Mouse (Mus musculus) thymus, adult 2 months (tissue): ENCODE measurements around the gene Cop1.

Experiments
- CTCF ChIP-seq: fragments of 200-500 bp; IDR thresholded peaks from 2 replicates; pipeline ENCODE4 v1.5.1; 2012; ENCODE audit warnings: mild to moderate bottlenecking, control low read depth, low read length, moderate library complexity, borderline replicate concordance; ENCODE audit not compliant: control insufficient read depth, poor library complexity, insufficient read depth; ENCODE audit errors: extremely low read depth
- POLR2A ChIP-seq: fragments of 200-500 bp; IDR thresholded peaks from 2 replicates; pipeline ENCODE4 v1.6.1; 2012; ENCODE audit warnings: mild to moderate bottlenecking, low read length, control low read depth, moderate library complexity; ENCODE audit not compliant: control insufficient read depth, poor library complexity, insufficient read depth; ENCODE audit errors: extremely low read depth

DNA sequence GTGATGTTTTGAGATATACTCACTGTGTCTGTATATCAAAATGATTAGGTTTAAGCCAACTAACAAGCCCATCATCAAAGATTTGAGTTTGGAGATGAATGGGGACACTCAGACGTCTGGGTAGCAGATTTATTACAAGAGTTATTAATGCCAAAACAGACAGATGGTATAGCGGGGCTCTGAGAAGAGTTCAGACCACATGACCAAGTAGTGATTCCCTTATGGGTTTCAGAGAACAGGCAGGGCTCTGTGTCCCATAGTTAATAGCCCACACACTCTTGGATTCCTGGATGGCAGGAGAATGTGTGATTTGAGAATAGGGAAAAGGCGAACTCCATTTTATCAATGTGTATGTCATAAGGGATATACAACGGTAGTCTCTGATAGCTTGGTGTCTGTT lies 98.9 kb downstream of the Cop1 start:
- TF ChIP-seq CTCF: no peak
- TF ChIP-seq POLR2A: no peak
